Mouse (Mus musculus) megakaryocyte, embryonic 14.5 days (primary cell): ENCODE results near the gene Ache. TPM values are rescaled to one million over a fixed set of nuclear protein-coding genes. Genes with fewer than 3 reads are reported as not detected.

ENCODE experiments used
- H3K27me3 ChIP-seq: replicated peaks from 2 replicates; pipeline ENCODE3; 2012; ENCODE audit warnings: inconsistent platforms
- H3K36me3 ChIP-seq: replicated peaks from 2 replicates; pipeline ENCODE3; 2012; ENCODE audit warnings: low read length, inconsistent platforms, mixed read lengths
- H3K4me1 ChIP-seq: 2 replicates; pipeline ENCODE4 v1.6.1; 2012; ENCODE audit warnings: inconsistent platforms
- H3K4me3 ChIP-seq: replicated peaks from 2 replicates; pipeline ENCODE3; 2012; ENCODE audit warnings: moderate library complexity, mild to moderate bottlenecking, inconsistent platforms
- H3K9me3 ChIP-seq: 2 replicates; pipeline ENCODE4 v1.6.1; 2012; ENCODE audit warnings: inconsistent platforms
- FLI1 ChIP-seq: IDR thresholded peaks from 2 replicates; pipeline ENCODE4 v1.6.1; 2012; ENCODE audit warnings: low read length, inconsistent platforms, mixed read lengths
- GATA1 ChIP-seq: IDR thresholded peaks from 3 replicates; pipeline ENCODE4 v1.6.1; 2012; ENCODE audit warnings: mixed read lengths, low read length, inconsistent platforms, borderline replicate concordance
- polyA plus RNA-seq: library from polyadenylated mRNA; stranded (reverse); fragments of >175 nt; gene quantifications from 2 replicates; pipeline ENCODE4 v1.2.3, GENCODE M21; 2012; ENCODE audit warnings: low replicate concordance; ENCODE audit not compliant: insufficient read depth

Gene Ache
- polyA plus RNA-seq, 1 experiment, result 206 TPM

GRCm38 (mm10) chr5:137330910-137331309 is 43.6 kb downstream of the Ache start:
- Histone ChIP-seq H3K27me3 (peaks cover 7% of the 10 kb centered on the region), H3K36me3 (peaks cover 32% of the 10 kb centered on the region), H3K4me3 (no peak overlapping the region), H3K4me1 (peaks cover 51% of the 10 kb centered on the region), H3K9me3 (no peaks in the 10 kb centered on the region)
- TF ChIP-seq FLI1 (no peak), GATA1 (no peak)

- Histone ChIP-seq H3K4me1 (peaks cover 57% of the 10 kb centered on the region), H3K4me3 (peak overlapping the region; percentile 97), H3K36me3 (peaks cover 16% of the 10 kb centered on the region), H3K27me3 (peaks cover 19% of the 10 kb centered on the region), H3K9me3 (no peaks in the 10 kb centered on the region)
- no peak for TF ChIP-seq FLI1
- TF ChIP-seq GATA1, result no peak
These were observed 45.7 kb downstream of the Ache start for GRCm38 (mm10) chr5:137332857-137333511.

GRCm38 (mm10) chr5:137333512-137334174 is 46.3 kb downstream of the Ache start, which contains the start of gene Slc12a9:
Gene Slc12a9 (minus strand): TSS chr5:137333597.
- peak within 1 kb of the TSS; percentile 97 for H3K4me3 ChIP-seq
- peaks cover 9% of the 10 kb centered on the region for H3K36me3 ChIP-seq
- H3K27me3 ChIP-seq, result peaks cover 19% of the 10 kb centered on the region
- H3K9me3 ChIP-seq, result no peaks in the 10 kb centered on the region
- peaks cover 64% of the 10 kb centered on the region for H3K4me1 ChIP-seq
- TF ChIP-seq FLI1 (no peak), GATA1 (no peak)

GRCm38 (mm10) chr5:137334317-137334716 is 47.0 kb downstream of the Ache start:
- no peak for TF ChIP-seq GATA1
- no peak for TF ChIP-seq FLI1
- Histone ChIP-seq H3K4me1 (peaks cover 70% of the 10 kb centered on the region), H3K4me3 (peak overlapping the region; percentile 28), H3K36me3 (peaks cover 8% of the 10 kb centered on the region), H3K27me3 (peaks cover 23% of the 10 kb centered on the region), H3K9me3 (no peaks in the 10 kb centered on the region)

GRCm38 (mm10) chr5:137335066-137335465 is 47.7 kb downstream of the Ache start:
- Histone ChIP-seq H3K4me3 (no peak overlapping the region), H3K27me3 (peaks cover 30% of the 10 kb centered on the region), H3K36me3 (peaks cover 8% of the 10 kb centered on the region), H3K9me3 (no peaks in the 10 kb centered on the region), H3K4me1 (peaks cover 69% of the 10 kb centered on the region)
- TF ChIP-seq GATA1 (no peak), FLI1 (no peak)

GRCm38 (mm10) chr5:137337190-137337589 is 49.9 kb downstream of the Ache start:
- Histone ChIP-seq H3K36me3 (no peaks in the 10 kb centered on the region), H3K27me3 (peaks cover 36% of the 10 kb centered on the region), H3K4me3 (no peak overlapping the region), H3K4me1 (peaks cover 58% of the 10 kb centered on the region), H3K9me3 (no peaks in the 10 kb centered on the region)
- TF ChIP-seq FLI1 (no peak), GATA1 (no peak)

- H3K9me3 ChIP-seq, result peaks cover under 1% of the 10 kb centered on the region; the same call in 1 of the 2 replicates
- H3K27me3 ChIP-seq, result peaks cover 38% of the 10 kb centered on the region
- H3K4me1 ChIP-seq, result peaks cover 47% of the 10 kb centered on the region
- TF ChIP-seq FLI1 (no peak), GATA1 (no peak)
- peak overlapping the region; percentile 93 for H3K4me3 ChIP-seq
- H3K36me3 ChIP-seq, result no peaks in the 10 kb centered on the region
These were observed 50.9 kb downstream of the Ache start for GRCm38 (mm10) chr5:137338256-137338655.

- Histone ChIP-seq H3K4me3 (peak overlapping the region; percentile 93), H3K27me3 (peaks cover 38% of the 10 kb centered on the region), H3K36me3 (no peaks in the 10 kb centered on the region), H3K4me1 (peaks cover 42% of the 10 kb centered on the region), H3K9me3 (peaks cover 5% of the 10 kb centered on the region)
- TF ChIP-seq FLI1, result no peak
These were observed 51.5 kb downstream of the Ache start for GRCm38 (mm10) chr5:137338663-137339289.

GRCm38 (mm10) chr5:137339290-137339979 is 52.1 kb downstream of the Ache start:
- Histone ChIP-seq H3K36me3 (no peaks in the 10 kb centered on the region), H3K4me3 (no peak overlapping the region), H3K27me3 (peaks cover 42% of the 10 kb centered on the region), H3K4me1 (peaks cover 36% of the 10 kb centered on the region), H3K9me3 (peaks cover 12% of the 10 kb centered on the region)
- TF ChIP-seq GATA1, result no peak
- TF ChIP-seq FLI1, result no peak
